ENCODE assay signal across 23 mouse cellular contexts in the genomic region with DNA sequence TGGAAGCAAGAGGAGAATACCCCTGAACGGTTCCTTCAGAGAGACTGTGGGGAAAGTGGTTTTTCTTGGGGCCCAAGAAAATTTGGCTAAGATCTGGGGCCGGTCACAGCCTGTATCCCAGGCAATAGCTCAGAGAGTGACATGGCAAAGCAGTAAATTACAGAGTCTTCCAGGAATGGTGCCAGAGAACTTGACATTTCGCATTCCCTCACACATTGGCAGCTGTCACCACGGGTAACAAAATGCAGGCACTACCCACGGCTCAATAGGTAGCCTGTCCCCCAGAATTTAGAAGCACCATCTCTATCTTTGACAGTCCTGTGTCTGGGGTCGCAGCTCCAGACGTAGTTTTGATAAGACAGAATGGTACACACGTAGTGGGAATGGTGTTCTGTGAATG.
DNase-seq lines count a peak whose midpoint lies in the region; ATAC-seq and TF ChIP-seq lines count a peak whose summit lies in the region.
"Had no signal": no experiment of that assay in that cellular context is flagged by ENCODE, and none has a peak within 500 bp of the region (broad histone marks: within the 10 kb centered on the region; RNA-seq: fewer than 3 reads in every experiment).

No protein-coding gene starts in this region.

- WGBS in heart, embryonic 11.5 days (ENCODE audit: insufficient replicate concordance): 40% methylated on average over 8 of the region's 8 CpGs
- 21% methylated on average over 8 of the region's 8 CpGs for WGBS in heart, postnatal 0 days
- 78% methylated on average over 8 of the region's 8 CpGs for WGBS in kidney, embryonic 14.5 days

- peak; percentile 68; the same call in 1 of the 2 replicates for TF ChIP-seq EP300 in heart, postnatal 0 days (IDR thresholded peaks at IDR 0.05; ENCODE audit: low read depth)

- H3K9me3 ChIP-seq in heart, embryonic 11.5 days (replicated peaks; ENCODE audit: control insufficient read depth, low read length): no peaks in the 10 kb centered on the region
- H3K9me3 ChIP-seq in heart, postnatal 0 days (replicated peaks; ENCODE audit: control insufficient read depth, low read length): peaks cover 4% of the 10 kb centered on the region; the same call in 1 of the 2 replicates
- H3K9me3 ChIP-seq in kidney, embryonic 14.5 days (ENCODE audit: control insufficient read depth, low read length): peaks cover 7% of the 10 kb centered on the region; the same call in 1 of the 2 replicates
- H3K9me3 ChIP-seq: forebrain, embryonic 15.5 days; intestine, embryonic 15.5 days; liver, embryonic 13.5 days had no signal

- no peak overlapping the region for H3K4me2 ChIP-seq in heart, embryonic 11.5 days
- no peak overlapping the region for H3K4me2 ChIP-seq in heart, postnatal 0 days (ENCODE audit: low read depth, low read length)
- no peak overlapping the region for H3K4me2 ChIP-seq in kidney, embryonic 14.5 days (replicated peaks; ENCODE audit: low read depth, low read length)
- H3K4me2 ChIP-seq: embryonic facial prominence, embryonic 13.5 days; forebrain, embryonic 15.5 days; hindbrain, embryonic 15.5 days; intestine, embryonic 15.5 days; limb, embryonic 12.5 days; liver, embryonic 13.5 days; lung, embryonic 14.5 days had no signal

- no peak overlapping the region for H3K4me3 ChIP-seq in heart, embryonic 11.5 days (ENCODE audit: low read depth, low read length)
- no peak overlapping the region for H3K4me3 ChIP-seq in heart, postnatal 0 days (ENCODE audit: low read depth, low read length)
- H3K4me3 ChIP-seq in kidney, embryonic 14.5 days (ENCODE audit: low read length): no peak overlapping the region
- H3K4me3 ChIP-seq: embryonic facial prominence, embryonic 13.5 days; forebrain, embryonic 15.5 days; hindbrain, embryonic 15.5 days; intestine, embryonic 15.5 days; limb, embryonic 12.5 days; liver, embryonic 13.5 days had no signal

- TF ChIP-seq CTCF in heart, postnatal 0 days (IDR thresholded peaks at IDR 0.05; ENCODE audit: low read depth): no peak

- H3K27me3 ChIP-seq in heart, embryonic 11.5 days (ENCODE audit: control insufficient read depth, insufficient read depth, low read length): no peaks in the 10 kb centered on the region
- no peaks in the 10 kb centered on the region for H3K27me3 ChIP-seq in heart, postnatal 0 days (ENCODE audit: control insufficient read depth, insufficient read depth, low read length)
- H3K27me3 ChIP-seq in kidney, embryonic 14.5 days (ENCODE audit: control insufficient read depth, insufficient read depth, low read length): no peaks in the 10 kb centered on the region
- H3K27me3 ChIP-seq: embryonic facial prominence, embryonic 13.5 days; forebrain, embryonic 15.5 days; hindbrain, embryonic 15.5 days; intestine, embryonic 15.5 days; limb, embryonic 12.5 days; liver, embryonic 13.5 days had no signal

- H3K27ac ChIP-seq in heart, embryonic 11.5 days (ENCODE audit: low read depth, low read length): peak overlapping the region; percentile 50
- peak overlapping the region; percentile 86 for H3K27ac ChIP-seq in heart, postnatal 0 days (ENCODE audit: low read depth)
- H3K27ac ChIP-seq in kidney, embryonic 14.5 days (ENCODE audit: low read depth, low read length): no peak overlapping the region
- H3K27ac ChIP-seq: embryonic facial prominence, embryonic 13.5 days; forebrain, embryonic 15.5 days; hindbrain, embryonic 15.5 days; intestine, embryonic 15.5 days; limb, embryonic 12.5 days; liver, embryonic 13.5 days; stomach, postnatal 0 days had no signal

- ATAC-seq in heart, embryonic 11.5 days (replicated peaks; ENCODE audit: insufficient number of reproducible peaks, low FRiP score, low TSS enrichment): no peak
- ATAC-seq in heart, postnatal 0 days (ENCODE audit: insufficient read depth, low read depth): peak; percentile 90
- ATAC-seq in kidney, embryonic 14.5 days (ENCODE audit: low FRiP score, low TSS enrichment): no peak
- ATAC-seq: forebrain, embryonic 15.5 days; intestine, embryonic 15.5 days; midbrain, embryonic 16.5 days had no signal

- DNase-seq in heart, adult 18-20 months: peak; percentile 65 to 67
- DNase-seq in heart, postnatal 25 days (ENCODE audit: low spot score): no peak
- DNase-seq in heart, postnatal 0 days (ENCODE audit: low spot score): peak; percentile 76
- DNase-seq in layer of hippocampus, adult 9-11 months: no peak
- no peak for DNase-seq in testis, postnatal 14 days (ENCODE audit: low spot score)
- DNase-seq: adrenal gland, adult 8-10 months; cerebellum, adult 11 months; cerebellum, postnatal 10 days; kidney, adult 9 months; kidney, postnatal 4 days; liver, embryonic 13.5 days; lung, embryonic 14.5 days; lung, postnatal 4 days; right cerebral cortex, postnatal 25 days had no signal

- intact Hi-C loops in heart, postnatal 25 days (cut with DNase I): no loop called here

- H3K9ac ChIP-seq in heart, embryonic 11.5 days (ENCODE audit: low read depth, low read length): no peak overlapping the region
- H3K9ac ChIP-seq in heart, postnatal 0 days (replicated peaks; ENCODE audit: low read depth, low read length): no peak overlapping the region
- no peak overlapping the region for H3K9ac ChIP-seq in kidney, embryonic 14.5 days (ENCODE audit: low read depth, low read length)
- H3K9ac ChIP-seq: embryonic facial prominence, embryonic 13.5 days; forebrain, embryonic 15.5 days; hindbrain, embryonic 15.5 days; intestine, embryonic 15.5 days; limb, embryonic 12.5 days; liver, embryonic 13.5 days; lung, embryonic 14.5 days had no signal

- no peaks in the 10 kb centered on the region for H3K36me3 ChIP-seq in heart, embryonic 11.5 days (ENCODE audit: control insufficient read depth, insufficient read depth, low read length)
- no peaks in the 10 kb centered on the region for H3K36me3 ChIP-seq in heart, postnatal 0 days (replicated peaks; ENCODE audit: control insufficient read depth, insufficient read depth, low read length)
- no peaks in the 10 kb centered on the region for H3K36me3 ChIP-seq in kidney, embryonic 14.5 days (ENCODE audit: control insufficient read depth, insufficient read depth, low read length)
- H3K36me3 ChIP-seq: embryonic facial prominence, embryonic 13.5 days; forebrain, embryonic 15.5 days; hindbrain, embryonic 15.5 days; intestine, embryonic 15.5 days; limb, embryonic 12.5 days; liver, embryonic 13.5 days had no signal

- H3K4me1 ChIP-seq in heart, embryonic 11.5 days (ENCODE audit: control insufficient read depth, insufficient read depth, low read length): peaks cover 3% of the 10 kb centered on the region; the same call in 1 of the 2 replicates
- peaks cover 6% of the 10 kb centered on the region; the same call in 1 of the 2 replicates for H3K4me1 ChIP-seq in heart, postnatal 0 days (ENCODE audit: control insufficient read depth, insufficient read depth)
- no peaks in the 10 kb centered on the region for H3K4me1 ChIP-seq in kidney, embryonic 14.5 days (ENCODE audit: control insufficient read depth, insufficient read depth, low read length)
- H3K4me1 ChIP-seq: embryonic facial prominence, embryonic 13.5 days; forebrain, embryonic 15.5 days; hindbrain, embryonic 15.5 days; intestine, embryonic 15.5 days; limb, embryonic 12.5 days; liver, embryonic 13.5 days had no signal

Comparison
In these comparisons a context has a peak if more than half of its experiments do, and no peak if none do; other contexts are left out.
1. DNase-seq: peak in heart, adult 18-20 months (2 of 2) and heart, postnatal 0 days (single experiment); none in heart, postnatal 25 days (single experiment), layer of hippocampus, adult 9-11 months (single experiment) and testis, postnatal 14 days (single experiment).